Mouse (Mus musculus) induced T-regulatory cell, adult 2 months (primary cell): ENCODE data around the gene Rnf187.

ENCODE experiments used
- DNase-seq: peaks from one replicate; pipeline ENCODE4 v3.0.0-alpha.2; 2012; ENCODE audit warnings: low read depth

The Rnf187 gene

DNA sequence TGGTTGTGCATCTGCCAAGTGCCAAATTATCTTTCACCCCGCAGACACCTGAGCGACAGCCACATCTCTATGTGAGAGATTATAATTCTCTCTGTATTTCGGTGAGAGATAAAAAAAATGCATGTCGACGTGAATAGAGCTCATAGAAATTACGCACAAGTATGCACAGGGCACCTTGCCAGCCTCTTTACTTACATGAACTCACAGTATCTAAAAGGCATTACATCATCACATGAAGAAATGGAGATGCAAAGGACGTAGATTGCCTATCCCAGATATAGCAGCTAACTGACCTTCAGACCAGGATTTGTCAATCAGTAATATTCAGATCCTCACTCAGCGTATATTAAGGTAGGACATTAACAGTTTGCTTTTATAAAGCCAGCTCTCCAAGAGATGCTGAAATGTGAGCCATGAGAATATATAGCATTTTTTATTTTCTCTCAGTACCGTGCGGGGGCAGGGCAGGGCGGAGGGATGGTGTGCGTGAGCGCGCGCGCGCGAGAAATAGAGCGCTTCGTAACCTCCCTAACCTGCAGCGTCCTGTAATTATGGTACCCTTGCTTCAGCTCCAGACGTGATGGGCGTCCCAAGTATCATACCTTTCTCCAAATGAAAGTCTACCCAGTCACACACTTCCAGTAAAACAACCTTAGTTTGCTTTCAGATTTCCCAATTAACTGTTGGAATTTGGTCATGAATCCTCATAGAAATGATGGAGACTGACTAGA is 9.2 kb upstream of the Rnf187 start:
- DNase-seq = no peak

DNA sequence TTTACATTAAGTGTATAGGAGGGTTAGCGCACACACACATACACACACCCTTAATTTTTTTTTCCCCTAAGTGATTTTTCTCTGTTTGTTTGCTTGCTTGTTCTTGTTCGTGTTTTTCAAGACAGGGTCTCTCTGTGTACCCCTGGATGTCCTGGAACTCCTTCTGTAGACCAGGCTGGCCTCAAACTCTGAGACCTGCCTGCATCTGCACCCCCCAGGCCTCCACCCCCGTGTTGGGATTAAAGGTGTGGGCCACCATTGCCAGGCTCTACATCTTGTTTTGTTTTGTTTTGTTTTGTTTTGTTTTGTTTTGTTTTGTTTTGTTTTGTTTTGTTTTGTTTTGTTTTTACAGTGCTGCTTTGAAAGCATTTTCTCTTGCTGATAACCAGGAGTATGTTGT is 8.6 kb upstream of the Rnf187 start:
- DNase-seq = no peak

- no peak for DNase-seq
Observed at GRCm38 (mm10) chr11:58944136-58944535, 5.4 kb upstream of the Rnf187 start.

DNA sequence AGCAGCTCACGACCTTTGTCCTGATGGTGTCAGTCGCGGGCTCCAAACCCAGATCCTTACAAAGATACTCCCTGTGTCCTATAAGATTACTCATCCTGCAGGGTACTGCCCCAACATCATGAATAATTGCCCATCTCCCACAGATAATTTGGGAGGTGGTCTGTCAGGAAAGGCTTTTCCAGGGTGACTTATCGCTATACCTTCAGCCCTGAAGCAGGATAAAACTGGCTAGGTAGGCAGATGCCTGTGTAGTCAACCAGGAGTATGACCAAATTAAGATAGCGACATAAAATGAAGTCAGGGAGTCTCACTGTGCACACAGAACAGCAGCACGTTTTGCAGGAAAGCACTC is 348 bp upstream of the Rnf187 start:
- no peak for DNase-seq

GRCm38 (mm10) chr11:58937909-58938308 is 807 bp downstream of the Rnf187 start:
- DNase-seq = no peak

GRCm38 (mm10) chr11:58931576-58931975 is 7.1 kb downstream of the Rnf187 start:
- peak; percentile 47 for DNase-seq

- DNase-seq = no peak
Observed at GRCm38 (mm10) chr11:58930254-58930653, 8.5 kb downstream of the Rnf187 start.

DNA sequence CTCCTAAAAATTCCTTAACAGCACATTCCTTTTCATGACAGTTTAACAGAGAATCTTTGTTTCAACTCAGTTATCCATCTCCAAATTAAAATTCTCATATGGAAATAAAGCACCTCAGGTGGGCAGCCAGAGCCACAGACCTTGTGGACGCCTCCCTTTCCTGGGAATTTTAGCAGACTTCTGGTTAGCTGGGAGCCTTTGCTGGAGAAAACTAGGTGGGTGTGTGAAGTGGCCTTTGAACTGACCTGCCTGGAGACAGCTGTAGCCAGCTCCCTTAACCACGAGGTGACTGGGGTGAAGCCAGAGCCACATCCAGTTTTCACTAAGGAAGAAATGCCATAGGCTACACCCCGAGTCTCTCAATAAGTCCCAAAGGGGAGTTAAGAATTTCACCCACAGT is 9.1 kb downstream of the Rnf187 start:
- no peak for DNase-seq

GRCm38 (mm10) chr11:58929055-58929454 is 9.7 kb downstream of the Rnf187 start:
- no peak for DNase-seq

DNA sequence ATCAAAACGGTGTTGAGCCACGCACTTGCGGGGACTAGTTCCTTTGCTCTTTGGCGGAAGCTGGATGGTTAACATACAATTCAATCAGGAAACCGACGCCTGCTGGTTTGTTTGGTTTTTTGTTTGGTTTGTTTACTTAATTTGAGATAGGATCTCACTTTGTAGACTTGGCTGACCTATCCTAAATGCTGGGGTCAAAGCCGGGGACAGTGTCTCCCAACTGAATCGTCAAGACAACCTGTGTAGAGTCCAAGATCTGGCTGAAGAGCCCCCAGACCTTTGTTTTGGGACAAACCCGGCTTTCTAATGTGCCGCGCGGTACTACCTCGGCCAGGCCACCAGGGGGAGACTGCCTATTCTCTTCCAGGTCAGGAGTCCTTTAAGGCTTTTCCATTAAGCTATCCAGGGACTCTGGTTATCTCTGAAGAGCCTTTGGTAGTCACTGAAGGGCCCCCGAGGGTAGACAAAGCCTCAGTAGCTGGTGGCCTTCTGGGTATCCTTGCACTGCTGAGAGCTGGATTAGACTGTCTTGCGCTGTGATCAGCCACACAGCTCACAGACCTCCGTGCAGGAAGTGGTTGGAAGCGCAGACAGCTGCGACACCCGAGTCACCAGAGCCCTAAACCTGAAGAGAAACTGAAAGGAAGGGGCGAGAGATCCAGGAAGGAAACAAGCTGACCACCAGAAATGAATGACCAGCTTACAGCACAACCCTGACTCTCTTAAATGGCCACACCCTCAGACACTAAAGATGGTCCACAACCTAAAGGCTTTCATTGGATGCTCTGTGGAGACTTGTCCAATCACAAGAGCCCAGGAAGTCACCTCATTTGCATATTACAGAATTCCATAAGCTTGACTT is 10.7 kb downstream of the Rnf187 start:
- DNase-seq = peak; percentile 92

DNA sequence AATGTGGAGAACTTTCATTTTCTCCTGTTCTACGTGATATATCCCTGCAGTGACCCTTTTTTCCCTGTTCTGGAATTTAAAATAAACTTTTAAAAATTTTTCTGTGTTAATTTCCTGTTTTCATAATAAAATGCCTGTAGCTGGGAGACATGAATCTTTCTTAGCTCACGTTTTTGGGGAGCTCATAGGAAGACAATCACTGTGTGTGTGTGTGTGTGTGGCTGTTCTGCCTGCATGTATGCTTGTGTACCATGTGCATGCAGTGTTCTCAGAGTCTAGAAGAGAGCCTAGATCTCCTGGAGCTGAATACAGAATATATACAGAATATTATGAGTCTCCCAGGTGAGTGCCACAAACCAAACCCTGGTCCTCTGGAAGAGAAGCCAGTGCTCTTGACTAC is 11.7 kb downstream of the Rnf187 start:
- no peak for DNase-seq

DNA sequence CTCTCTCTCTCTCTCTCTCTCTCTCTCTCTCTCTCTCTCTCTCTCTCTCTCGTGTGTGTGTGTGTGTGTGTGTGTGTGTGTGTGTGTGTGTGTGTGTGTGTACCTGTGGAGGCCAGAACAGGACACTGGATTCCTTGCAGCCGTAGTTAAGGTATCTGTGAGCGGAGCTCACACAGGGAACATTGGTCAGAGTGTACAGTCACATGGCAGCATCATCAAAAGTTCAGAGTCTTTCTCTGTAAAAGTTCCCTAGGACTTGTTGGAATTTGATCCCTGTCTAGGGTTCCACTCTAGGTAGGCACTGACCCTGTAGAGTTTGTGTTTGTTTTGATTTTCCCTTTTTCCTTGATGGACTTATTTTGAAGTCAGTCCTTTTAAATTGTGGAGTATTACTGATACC is 12.1 kb downstream of the Rnf187 start:
- no peak for DNase-seq

- DNase-seq = no peak
Observed at GRCm38 (mm10) chr11:58922420-58922819, 16.3 kb downstream of the Rnf187 start.

DNA sequence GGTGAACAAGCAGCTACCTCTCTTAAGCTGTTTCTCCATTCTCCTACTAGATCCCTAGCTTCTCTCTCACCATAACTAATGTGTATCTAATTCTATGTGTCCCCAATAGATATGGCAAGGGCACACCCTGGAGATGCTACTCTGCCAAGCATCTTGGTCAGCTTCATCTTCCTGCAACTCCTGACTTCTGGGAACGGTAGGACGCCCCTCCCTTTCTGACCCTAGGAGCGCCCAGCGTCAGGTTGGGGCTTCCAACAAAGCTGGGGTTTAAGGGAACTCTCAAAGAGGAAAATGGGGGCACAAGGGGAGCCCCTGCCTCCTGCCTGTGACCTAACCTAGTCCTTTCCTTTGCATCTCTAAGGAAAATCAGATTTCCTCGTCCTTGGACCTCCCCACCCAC is 20.0 kb downstream of the Rnf187 start:
- no peak for DNase-seq

DNA sequence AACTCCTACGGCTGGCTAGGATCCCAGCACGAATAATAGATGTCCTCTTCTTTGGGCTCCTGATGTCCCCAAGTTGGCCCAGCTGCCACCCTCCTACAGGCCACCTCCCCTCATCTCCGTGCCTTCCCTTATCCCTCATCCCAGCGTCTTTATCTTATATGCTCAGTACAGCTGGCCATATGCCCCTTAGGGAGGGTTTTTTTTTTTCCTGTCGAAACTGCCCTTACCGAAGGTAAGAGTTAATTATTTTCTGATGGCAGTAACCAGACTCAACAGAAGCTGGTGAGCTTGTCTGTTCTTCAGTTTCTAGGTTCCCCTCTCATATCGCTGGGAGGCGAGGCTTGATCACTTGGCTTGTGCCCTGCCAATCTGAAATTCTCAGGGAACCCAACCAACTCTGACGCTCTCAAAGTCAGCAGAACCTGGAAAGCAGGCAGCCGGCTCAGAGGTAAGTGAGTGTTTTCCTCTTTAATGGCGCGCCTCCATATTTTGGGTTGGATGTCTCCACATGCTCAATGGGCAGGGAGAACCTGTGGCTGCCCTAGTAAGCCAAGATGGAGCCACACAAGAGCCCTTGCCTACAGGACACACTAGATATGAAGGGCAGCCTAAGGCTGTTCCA is 20.9 kb downstream of the Rnf187 start, which contains the start of gene Btnl10:
Btnl10 (plus strand) TSS at position 164 of the 622 bp plus-strand sequence.
- DNase-seq = no peak

DNA sequence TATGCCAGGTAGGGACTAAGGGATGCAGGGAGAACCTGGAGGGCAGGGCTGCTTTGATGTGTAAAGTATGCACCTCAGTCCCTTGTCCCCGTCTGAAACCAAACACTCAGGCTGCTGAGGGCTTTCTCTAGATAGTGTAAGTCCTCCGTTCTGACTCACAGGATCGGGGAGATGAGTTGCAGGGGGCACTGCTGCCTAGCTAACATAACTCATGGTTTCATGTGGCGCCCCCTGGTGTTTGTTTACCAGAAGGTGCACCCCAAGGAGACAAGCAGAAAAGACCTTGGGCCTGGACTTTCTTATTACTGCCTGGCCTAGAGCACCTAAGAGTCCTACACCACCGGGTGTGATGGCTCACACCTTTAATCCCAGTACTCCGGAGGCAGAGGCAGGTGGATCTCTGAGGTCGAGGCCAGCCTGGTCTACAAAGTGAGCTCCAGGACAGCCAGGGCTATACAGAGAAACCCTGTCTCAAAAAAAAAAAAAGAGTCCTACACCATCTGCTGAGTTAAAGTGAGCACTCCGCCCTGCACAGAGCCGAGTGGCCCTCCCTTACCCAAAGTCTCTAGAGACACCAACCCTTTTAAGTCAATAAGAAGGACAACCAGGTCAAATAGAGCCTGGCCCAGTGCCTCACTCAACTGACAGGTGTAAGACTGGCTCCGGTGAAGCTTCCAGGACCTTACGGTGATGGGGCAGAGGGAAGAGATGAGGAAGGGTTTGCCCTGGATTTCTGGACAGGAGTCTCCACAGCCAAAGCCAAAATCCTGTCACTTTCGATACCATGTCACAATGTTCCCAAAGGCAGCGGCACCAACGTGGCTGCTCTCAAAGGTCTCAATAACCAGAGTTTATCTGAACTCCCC is 21.6 kb downstream of the Rnf187 start:
- DNase-seq = peak; percentile 88

- peak; percentile 82 for DNase-seq
Observed at GRCm38 (mm10) chr11:58914461-58915028, 24.2 kb downstream of the Rnf187 start.

DNA sequence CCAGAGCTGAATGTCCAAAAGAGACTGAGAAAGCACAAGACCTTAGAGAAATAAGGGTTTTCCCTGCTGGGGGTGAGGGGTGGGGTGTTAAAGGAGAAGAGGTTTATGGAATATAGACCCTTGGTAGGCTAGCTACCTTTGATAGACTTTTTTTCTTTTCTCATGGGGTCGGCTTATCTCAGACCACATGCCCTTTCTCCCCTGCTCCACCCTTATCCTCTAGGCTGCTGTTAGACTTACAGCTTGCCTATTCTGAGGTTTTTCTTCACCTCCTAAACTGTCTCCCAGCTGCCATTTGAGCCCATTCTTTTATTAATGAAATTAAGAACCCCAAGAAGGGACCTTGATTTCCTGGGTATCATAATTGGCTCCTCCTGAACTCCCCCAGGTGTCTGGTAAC is 24.9 kb downstream of the Rnf187 start:
- DNase-seq = no peak

- peak; percentile 64 for DNase-seq
Observed at GRCm38 (mm10) chr11:58904838-58905237, 33.9 kb downstream of the Rnf187 start.

- DNase-seq = no peak
Observed at GRCm38 (mm10) chr11:58904410-58904718, 34.4 kb downstream of the Rnf187 start.

DNA sequence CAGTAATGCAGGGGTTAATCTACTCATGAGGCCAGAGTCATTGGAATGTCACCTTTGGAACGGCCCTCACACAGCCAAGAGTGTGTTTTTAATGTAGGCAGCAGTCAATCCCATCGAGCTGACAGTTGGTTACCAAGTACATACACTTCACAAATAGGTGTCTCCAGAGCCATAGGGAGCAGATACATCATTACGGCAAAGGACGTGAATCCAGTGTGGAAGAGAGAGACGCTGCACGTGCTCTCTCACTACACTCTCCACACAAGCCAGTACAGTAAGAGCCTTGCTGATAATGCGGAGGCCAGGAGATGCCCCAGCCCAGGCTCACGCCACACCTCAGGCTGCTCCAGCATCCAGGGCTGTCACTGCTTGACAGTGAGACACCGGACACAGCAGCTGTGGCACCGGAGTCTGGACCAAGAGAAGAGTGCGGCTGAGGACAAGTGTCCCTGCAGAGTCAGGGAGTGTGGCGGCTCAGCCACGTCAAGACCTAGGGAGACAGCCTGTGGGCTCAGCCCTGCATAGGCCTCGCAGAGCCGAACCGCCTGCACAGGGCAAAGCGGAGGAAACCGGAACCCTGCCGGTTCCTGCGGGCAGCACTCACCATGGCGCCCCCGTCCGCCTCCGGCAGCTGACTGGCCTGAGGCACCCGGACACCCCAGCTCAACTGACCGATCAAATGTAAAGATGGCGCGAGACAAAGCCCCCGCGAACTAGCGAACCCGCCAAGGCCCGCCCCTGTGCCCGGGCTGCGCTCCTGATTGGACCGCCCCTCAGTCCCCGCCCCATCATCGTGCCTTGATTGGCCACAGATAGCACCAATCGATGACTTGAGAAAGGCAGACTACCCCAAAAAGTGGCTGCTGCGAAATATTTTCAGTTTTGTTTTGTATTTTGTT is 35.0 kb downstream of the Rnf187 start, which contains the start of gene Zfp39:
Zfp39 (minus strand) TSS at position 715 of the 899 bp plus-strand sequence.
- peak; percentile 96 for DNase-seq
